Mouse (Mus musculus) c-Kit-positive CD71-positive TER-119-positive erythroid progenitor cells, embryonic 14.5 days (primary cell): ENCODE data around the gene 4930438A08Rik.

Experiments used
- DNase-seq: peaks from one replicate; pipeline ENCODE4 v3.0.0-alpha.2; 2013; ENCODE audit warnings: low spot score

Gene 4930438A08Rik

DNA sequence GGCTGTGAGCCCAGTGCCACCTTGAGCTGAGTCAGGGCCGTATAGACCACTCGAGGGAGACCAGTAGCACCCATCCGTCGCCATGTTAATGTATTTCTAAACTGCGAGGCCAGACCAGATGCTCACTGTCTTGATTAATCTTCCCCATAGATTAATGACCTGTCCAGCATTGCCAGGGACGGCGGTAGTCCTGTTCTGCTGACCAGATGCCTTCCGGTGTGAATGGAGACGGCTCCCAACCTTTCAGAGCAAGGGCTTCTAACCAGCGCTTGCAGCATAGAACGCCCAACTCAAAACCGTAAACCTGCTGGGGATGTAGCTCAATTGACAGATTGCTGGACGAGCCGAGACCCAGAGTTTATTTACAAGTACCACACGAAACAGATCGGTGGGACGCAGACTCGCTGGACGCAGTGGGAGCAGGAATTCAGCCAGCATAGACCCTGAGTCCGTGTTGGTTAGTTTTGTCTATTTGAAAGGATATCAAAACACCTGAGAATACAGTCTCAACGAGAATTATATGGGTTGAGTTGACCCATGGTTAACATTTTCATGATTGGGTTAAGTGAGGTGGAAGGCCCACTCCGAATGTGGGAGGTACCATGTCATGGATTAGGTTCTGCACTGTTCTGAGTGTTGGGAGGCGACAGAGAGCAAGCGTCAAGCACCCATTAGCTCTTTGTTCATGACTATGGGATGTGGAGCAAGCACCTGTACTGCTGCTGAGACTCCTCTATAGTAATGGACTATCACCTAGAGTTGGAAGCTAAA, 49.2 kb downstream of the 4930438A08Rik start:
- DNase-seq = peak; percentile 53

DNA sequence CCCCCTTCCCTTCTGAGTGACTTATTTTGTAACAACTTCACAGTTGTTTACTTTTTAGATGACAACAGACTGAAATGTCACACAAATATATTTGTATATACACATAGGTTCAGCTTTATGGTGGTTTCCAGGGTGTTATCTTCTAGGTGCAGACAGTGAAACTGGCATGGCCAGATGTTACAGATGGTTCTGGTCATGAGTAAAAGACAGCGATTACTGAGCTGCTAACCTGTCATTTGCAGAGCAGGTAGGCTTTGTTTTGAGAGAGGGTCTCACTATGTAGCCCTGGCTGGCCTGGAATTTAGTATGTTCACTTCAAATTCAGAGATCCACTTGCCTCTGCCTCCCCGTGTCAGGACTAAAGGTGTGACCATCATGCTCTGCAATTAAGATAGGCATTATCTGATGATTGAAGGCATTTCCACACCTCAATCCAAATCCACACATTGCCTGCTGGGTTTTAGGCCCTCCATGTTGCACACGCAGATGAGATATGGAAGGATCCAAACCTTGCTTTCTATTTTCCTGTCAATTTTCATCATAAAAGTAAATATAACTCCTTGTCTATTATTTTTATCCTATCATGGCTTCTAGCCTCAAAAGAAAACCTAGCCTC, 50.1 kb downstream of the 4930438A08Rik start:
- peak; percentile 57 for DNase-seq

DNA sequence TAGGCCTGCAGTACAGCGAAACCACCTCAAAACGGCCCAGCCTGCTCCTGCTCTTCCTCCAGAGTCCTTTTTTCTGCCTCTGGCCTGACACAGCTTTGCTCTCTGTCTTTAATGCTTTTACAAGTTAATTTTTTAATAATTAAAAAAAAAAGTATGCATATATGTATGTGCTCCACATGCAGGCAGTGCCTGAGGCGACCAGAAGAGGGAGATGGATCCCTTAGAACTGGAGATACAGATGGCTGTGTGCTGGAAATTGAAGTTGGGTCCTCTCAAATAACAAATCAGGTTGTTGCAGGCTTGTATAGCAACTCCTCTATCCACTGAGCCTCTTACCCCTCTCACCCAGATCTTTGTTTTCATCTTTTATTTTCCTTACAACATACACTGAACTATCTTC, 52.2 kb downstream of the 4930438A08Rik start:
- DNase-seq = no peak

GRCm38 (mm10) chr11:58329906-58330275, 55.3 kb downstream of the 4930438A08Rik start:
- no peak for DNase-seq

DNA sequence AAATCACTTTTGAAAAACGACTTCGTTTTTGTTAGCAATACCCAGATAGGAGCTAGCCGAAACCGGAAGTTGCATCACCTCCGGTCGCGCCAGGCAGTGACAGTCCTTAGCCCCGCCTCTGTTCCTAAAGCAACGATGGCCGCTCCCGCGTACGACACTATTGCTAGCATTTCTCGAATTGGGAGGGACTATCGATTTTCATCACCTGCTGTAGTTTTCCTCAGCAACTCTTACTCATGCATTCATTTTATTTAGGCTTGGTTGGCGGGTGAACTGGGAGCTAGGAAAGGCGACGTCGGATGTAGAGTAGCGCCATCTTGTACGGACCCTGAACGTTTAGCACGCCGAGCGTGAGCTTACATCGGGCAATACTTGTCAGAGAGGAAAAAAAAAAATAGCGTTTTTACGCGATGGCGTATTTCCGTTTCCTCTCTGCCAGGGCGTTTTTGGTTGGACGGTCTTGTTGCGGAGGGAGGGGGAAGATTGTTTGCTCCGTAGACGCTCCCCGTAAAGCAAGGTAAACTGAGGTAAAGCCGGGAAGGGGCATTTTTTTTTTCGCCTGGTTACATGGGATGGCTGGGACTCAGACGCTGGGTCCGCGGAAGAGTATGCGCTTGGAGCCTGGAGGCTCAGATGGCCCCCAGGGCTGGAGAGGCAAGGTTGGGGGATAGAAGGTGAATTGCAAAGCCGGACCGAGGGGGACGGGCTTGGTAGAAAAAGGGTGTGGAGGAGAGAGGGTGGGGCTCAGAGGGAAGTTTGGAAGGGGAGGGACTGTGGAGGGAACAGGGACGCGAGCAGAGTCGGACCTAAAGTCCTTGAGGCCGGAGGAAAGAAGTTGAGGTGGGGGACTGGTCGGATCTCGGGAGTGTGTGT, 55.9 kb downstream of the 4930438A08Rik start, which contains the start of the genes Zfp672 and Sh3bp5l:
Zfp672 (minus strand) TSS at position 64 of the 873 bp plus-strand sequence.
Sh3bp5l (plus strand) TSS at position 449 of the 873 bp plus-strand sequence.
- peak; percentile 95 for DNase-seq

- DNase-seq = no peak
These were observed 56.5 kb downstream of the 4930438A08Rik start for GRCm38 (mm10) chr11:58331149-58331495.

DNA sequence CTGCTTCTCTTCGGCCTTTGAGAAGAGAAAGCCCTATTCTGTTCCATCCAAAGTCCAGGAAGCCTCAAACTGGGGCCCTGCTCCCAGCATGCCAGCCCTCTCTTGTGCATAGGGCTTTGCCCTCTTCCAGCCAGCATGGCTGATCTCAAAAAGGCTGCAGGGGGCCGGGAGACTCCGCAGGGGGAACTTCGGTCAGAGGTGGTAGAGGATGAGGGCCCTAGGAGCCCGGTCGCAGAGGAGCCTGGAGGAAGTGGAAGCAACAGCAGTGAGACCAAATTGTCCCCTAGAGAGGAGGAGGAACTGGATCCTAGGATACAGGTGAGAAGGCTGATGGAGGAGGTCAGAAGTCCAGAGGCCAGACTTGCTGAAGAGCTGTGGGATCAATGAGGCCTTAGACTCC, 56.9 kb downstream of the 4930438A08Rik start:
- no peak for DNase-seq

DNA sequence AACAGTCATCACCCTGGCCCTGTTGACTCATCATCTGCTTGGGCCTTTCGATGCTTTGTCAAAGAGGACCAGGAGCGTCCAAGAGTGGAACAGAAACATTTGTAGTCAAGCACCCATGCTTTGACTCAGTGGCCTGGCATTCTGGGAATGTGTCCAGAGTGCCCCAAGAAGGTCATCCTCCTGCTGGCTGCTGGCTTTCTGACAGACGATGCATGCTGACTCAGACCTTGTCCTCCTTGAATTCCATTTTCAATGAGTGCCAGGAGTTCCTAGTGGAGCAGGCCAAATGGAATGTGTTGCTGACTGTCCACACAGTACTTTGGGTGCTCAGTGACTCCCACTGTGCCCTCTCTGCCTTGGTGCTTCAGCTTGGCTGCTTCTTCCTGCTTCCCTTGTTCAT, 60.1 kb downstream of the 4930438A08Rik start:
- DNase-seq = no peak
